Mouse (Mus musculus) neural tube, embryonic 13.5 days (tissue): Measurements from ENCODE around the gene Ranbp17. TPM values are rescaled to one million over a fixed set of nuclear protein-coding genes. Genes with fewer than 3 reads are reported as not detected.

Experiments
- ATAC-seq: fragments of 200-750 bp; cut with Nextera tagmentation; 2 replicates; pipeline ENCODE4 v1.8.0; 2017; ENCODE audit warnings: low read depth, mild to moderate bottlenecking, moderate TSS enrichment, moderate library complexity
- H3K27ac ChIP-seq: fragments of 300-500 bp; sonication (generic); replicated peaks from 2 replicates; pipeline ENCODE4 v1.5.1; 2015; ENCODE audit warnings: moderate library complexity, mild to moderate bottlenecking, inconsistent platforms
- H3K27me3 ChIP-seq: fragments of 300-500 bp; sonication (generic); 2 replicates; pipeline ENCODE4 v1.6.1; 2015; ENCODE audit warnings: mild to moderate bottlenecking, inconsistent platforms
- H3K36me3 ChIP-seq: fragments of 300-500 bp; sonication (generic); 2 replicates; pipeline ENCODE4 v1.6.1; 2015; ENCODE audit warnings: mild to moderate bottlenecking, inconsistent platforms
- H3K4me1 ChIP-seq: fragments of 300-500 bp; sonication (generic); replicated peaks from 2 replicates; pipeline ENCODE4 v1.6.1; 2015; ENCODE audit warnings: inconsistent platforms
- H3K4me2 ChIP-seq: fragments of 300-500 bp; sonication (generic); 2 replicates; pipeline ENCODE4 v1.6.1; 2015; ENCODE audit warnings: inconsistent platforms, mild to moderate bottlenecking, moderate library complexity
- H3K4me3 ChIP-seq: fragments of 300-500 bp; sonication (generic); 2 replicates; pipeline ENCODE4 v1.5.1; 2015; ENCODE audit warnings: mild to moderate bottlenecking, inconsistent platforms
- H3K9ac ChIP-seq: fragments of 300-500 bp; sonication (generic); 2 replicates; pipeline ENCODE4 v1.6.1; 2015; ENCODE audit warnings: moderate library complexity, mild to moderate bottlenecking, inconsistent platforms
- H3K9me3 ChIP-seq: fragments of 300-500 bp; sonication (generic); 2 replicates; pipeline ENCODE4 v1.6.1; 2016; ENCODE audit warnings: inconsistent platforms
- WGBS: fragments of 180-500 bp; shearing (Covaris S2); methylation state at CpG from one replicate; pipeline ENCODE4 v1.1.7; 2015; 5-methylcytosine and 5-hydroxymethylcytosine counted together
- polyA plus RNA-seq: library from polyadenylated mRNA; unstranded; fragments of >200 nt; fragmentation: Nextera tagmentation; extraction: Ambion mirVana; gene quantifications from 2 replicates; pipeline ENCODE4 v1.2.1, GENCODE M21; 2015

The Ranbp17 gene
- polyA plus RNA-seq, 1 experiment from 2014 or later: 10.5 TPM

- no peak overlapping the region for H3K4me2 ChIP-seq
- 0 out of 2 replicates have a peak overlapping the region, but pooled peaks have one; percentile 33 for H3K27ac ChIP-seq
- H3K9me3 ChIP-seq: no peaks in the 10 kb centered on the region
- no peak overlapping the region for H3K4me3 ChIP-seq
- no peak for ATAC-seq
- peaks cover 51% of the 10 kb centered on the region for H3K4me1 ChIP-seq
- WGBS: 71% methylated on average over 11 of the region's 11 CpGs
- H3K27me3 ChIP-seq: no peaks in the 10 kb centered on the region
- no peaks in the 10 kb centered on the region for H3K36me3 ChIP-seq
- H3K9ac ChIP-seq: no peak overlapping the region
Observed at GRCm38 (mm10) chr11:33221566-33222365, 291.8 kb downstream of the Ranbp17 start.

- ATAC-seq: no peak
- peak overlapping the region; percentile 25; the same call in 1 of the 2 replicates for H3K27ac ChIP-seq
- H3K27me3 ChIP-seq: no peaks in the 10 kb centered on the region
- H3K36me3 ChIP-seq: no peaks in the 10 kb centered on the region
- no peak overlapping the region for H3K4me3 ChIP-seq
- H3K9ac ChIP-seq: no peak overlapping the region
- 78% methylated on average over 7 of the region's 7 CpGs for WGBS
- no peak overlapping the region for H3K4me2 ChIP-seq
- peaks cover 47% of the 10 kb centered on the region for H3K4me1 ChIP-seq
- H3K9me3 ChIP-seq: no peaks in the 10 kb centered on the region
Observed at GRCm38 (mm10) chr11:33220763-33221162, 292.8 kb downstream of the Ranbp17 start.

GRCm38 (mm10) chr11:33217384-33218079, 296.0 kb downstream of the Ranbp17 start:
- peaks cover 6% of the 10 kb centered on the region; the same call in 1 of the 2 replicates for H3K27me3 ChIP-seq
- 0 out of 2 replicates have a peak, but pooled peaks cover 4% of the 10 kb centered on the region for H3K36me3 ChIP-seq
- H3K9me3 ChIP-seq: no peaks in the 10 kb centered on the region
- H3K27ac ChIP-seq: no peak overlapping the region
- WGBS: 60% methylated on average over 8 of the region's 8 CpGs
- ATAC-seq: no peak
- H3K4me2 ChIP-seq: no peak overlapping the region
- no peak overlapping the region for H3K4me3 ChIP-seq
- peaks cover 47% of the 10 kb centered on the region for H3K4me1 ChIP-seq
- no peak overlapping the region for H3K9ac ChIP-seq

- Histone ChIP-seq H3K4me3 (peak overlapping the region; percentile 53), H3K27ac (no peak overlapping the region), H3K27me3 (peaks cover 58% of the 10 kb centered on the region), H3K36me3 (no peaks in the 10 kb centered on the region), H3K9ac (peak overlapping the region; percentile 79; the same call in 1 of the 2 replicates), H3K4me2 (peak overlapping the region; percentile 49), H3K4me1 (peaks cover 43% of the 10 kb centered on the region), H3K9me3 (no peaks in the 10 kb centered on the region)
- WGBS: 86% methylated on average over 2 of the region's 2 CpGs
- ATAC-seq: no peak
Observed at GRCm38 (mm10) chr11:33207411-33207810, 306.1 kb downstream of the Ranbp17 start.

- no peak for ATAC-seq
- Histone ChIP-seq H3K36me3 (no peaks in the 10 kb centered on the region), H3K4me3 (peak overlapping the region; percentile 53), H3K4me1 (peaks cover 57% of the 10 kb centered on the region), H3K4me2 (peak overlapping the region; percentile 49), H3K9me3 (no peaks in the 10 kb centered on the region), H3K9ac (peak overlapping the region; percentile 79), H3K27me3 (peaks cover 77% of the 10 kb centered on the region), H3K27ac (peak overlapping the region; percentile 88)
- 5% methylated on average over 3 of the region's 3 CpGs for WGBS
Observed at GRCm38 (mm10) chr11:33204966-33205365, 308.6 kb downstream of the Ranbp17 start.

GRCm38 (mm10) chr11:33204329-33204705, 309.2 kb downstream of the Ranbp17 start:
- ATAC-seq: no peak
- Histone ChIP-seq H3K9ac (peak overlapping the region; percentile 79), H3K9me3 (no peaks in the 10 kb centered on the region), H3K4me1 (peaks cover 53% of the 10 kb centered on the region), H3K4me3 (peak overlapping the region; percentile 53), H3K4me2 (peak overlapping the region; percentile 49), H3K36me3 (no peaks in the 10 kb centered on the region), H3K27ac (peak overlapping the region; percentile 88), H3K27me3 (peaks cover 82% of the 10 kb centered on the region)
- WGBS: under 1% methylated on average over 18 of the region's 18 CpGs

GRCm38 (mm10) chr11:33203383-33204328, 309.9 kb downstream of the Ranbp17 start, which contains the start of gene Tlx3:
Gene Tlx3 (minus strand): TSS chr11:33203589.
- H3K4me2 ChIP-seq: peak within 1 kb of the TSS; percentile 49
- WGBS: under 1% methylated on average over 80 of the region's 81 CpGs
- peak; percentile 72 for ATAC-seq
- no peaks in the 10 kb centered on the region for H3K36me3 ChIP-seq
- H3K4me1 ChIP-seq: peaks cover 51% of the 10 kb centered on the region
- peak within 1 kb of the TSS; percentile 95 for H3K27ac ChIP-seq
- peak within 1 kb of the TSS; percentile 53 for H3K4me3 ChIP-seq
- H3K9ac ChIP-seq: peak within 1 kb of the TSS; percentile 86
- peaks cover 88% of the 10 kb centered on the region for H3K27me3 ChIP-seq
- no peaks in the 10 kb centered on the region for H3K9me3 ChIP-seq

- Histone ChIP-seq H3K4me2 (peak overlapping the region; percentile 49), H3K36me3 (no peaks in the 10 kb centered on the region), H3K9me3 (no peaks in the 10 kb centered on the region), H3K27me3 (peaks cover 88% of the 10 kb centered on the region), H3K9ac (peak overlapping the region; percentile 86), H3K4me1 (peaks cover 47% of the 10 kb centered on the region), H3K27ac (peak overlapping the region; percentile 95), H3K4me3 (peak overlapping the region; percentile 53)
- ATAC-seq: peak; percentile 25
- 1% methylated on average over 44 of the region's 47 CpGs for WGBS
Observed at GRCm38 (mm10) chr11:33202972-33203371, 310.6 kb downstream of the Ranbp17 start.

GRCm38 (mm10) chr11:33202296-33202695, 311.2 kb downstream of the Ranbp17 start:
- peaks cover 47% of the 10 kb centered on the region for H3K4me1 ChIP-seq
- peaks cover 88% of the 10 kb centered on the region for H3K27me3 ChIP-seq
- H3K36me3 ChIP-seq: no peaks in the 10 kb centered on the region; the same call in 1 of the 2 replicates
- H3K4me3 ChIP-seq: peak overlapping the region; percentile 53
- peak overlapping the region; percentile 95 for H3K27ac ChIP-seq
- peak overlapping the region; percentile 49 for H3K4me2 ChIP-seq
- no peak for ATAC-seq
- H3K9me3 ChIP-seq: 0 out of 2 replicates have a peak, but pooled peaks cover 3% of the 10 kb centered on the region
- H3K9ac ChIP-seq: peak overlapping the region; percentile 86
- 1% methylated on average over 37 of the region's 37 CpGs for WGBS

- peaks cover 50% of the 10 kb centered on the region for H3K4me1 ChIP-seq
- 0 out of 2 replicates have a peak, but pooled peaks cover 3% of the 10 kb centered on the region for H3K9me3 ChIP-seq
- H3K4me2 ChIP-seq: peak overlapping the region; percentile 49
- H3K27me3 ChIP-seq: peaks cover 88% of the 10 kb centered on the region
- peak; percentile 12; the same call in 1 of the 2 replicates for ATAC-seq
- H3K4me3 ChIP-seq: peak overlapping the region; percentile 53
- H3K36me3 ChIP-seq: no peaks in the 10 kb centered on the region; the same call in 1 of the 2 replicates
- 1% methylated on average over 19 of the region's 19 CpGs for WGBS
- H3K9ac ChIP-seq: peak overlapping the region; percentile 86
- H3K27ac ChIP-seq: peak overlapping the region; percentile 95
Observed at GRCm38 (mm10) chr11:33201626-33202010, 311.9 kb downstream of the Ranbp17 start.
